Mouse (Mus musculus) kidney, adult 2 months (tissue): Measurements from ENCODE around the gene Mapk13.

Experiments used
- CTCF ChIP-seq: fragments of 200-500 bp; conservative IDR thresholded peaks from 2 replicates; pipeline ENCODE4 v1.5.1; 2011; ENCODE audit warnings: low read depth, mild to moderate bottlenecking, control low read depth, low read length, moderate library complexity, mixed read lengths; ENCODE audit not compliant: insufficient read depth, insufficient read length
- POLR2A ChIP-seq: fragments of 200-500 bp; IDR thresholded peaks from one replicate; pipeline ENCODE4 v1.6.1; 2011; ENCODE audit warnings: low read depth, low read length, control low read depth

DNA sequence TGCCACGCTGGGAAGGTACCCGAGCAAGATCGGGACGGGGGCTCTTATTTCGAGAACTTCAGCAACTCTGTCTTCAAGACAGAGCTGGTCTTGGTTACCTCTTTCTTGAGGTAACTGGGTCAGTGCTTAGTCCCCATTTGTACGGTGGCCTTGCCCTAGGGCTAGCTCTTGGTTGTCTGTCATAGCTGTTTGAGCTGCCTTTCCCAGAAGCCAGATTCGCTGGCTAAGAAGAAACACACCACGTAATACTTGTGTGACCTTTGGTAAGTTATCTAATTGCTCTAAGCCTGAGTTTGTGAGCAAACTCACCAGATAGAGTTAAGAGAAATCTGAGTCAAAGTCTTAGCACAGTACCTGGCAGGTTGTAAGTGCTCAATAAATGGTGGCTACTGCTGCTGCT lies 39.6 kb downstream of the Mapk13 start:
- TF ChIP-seq CTCF (no peak), POLR2A (no peak)
